Mouse (Mus musculus) heart, postnatal 10 days (tissue): ENCODE measurements around the gene Tnpo3. TPM values are rescaled to one million over a fixed set of nuclear protein-coding genes. Genes with fewer than 3 reads are reported as not detected.
"Not testable (repeated sequence)": the region's sequence is repeated elsewhere in the genome, so short reads cannot be mapped to it uniquely, and the experiment has no call there.

Experiments used
- DNase-seq, 2 experiments: peaks; one replicate each; pipeline ENCODE4 v3.0.0; 2021
- intact Hi-C: fragments of 180-260 bp; cut with DNase I; formaldehyde crosslinking; loops from one replicate; pipeline ENCODE4 v1.15.1; 2025
- total RNA-seq, 2 experiments: library from RNA; stranded (reverse); gene quantifications; 2 replicates each; pipeline ENCODE4 v1.2.3; 2021

Gene Tnpo3
- total RNA-seq, 2 experiments from 2014 or later = 42.5 to 48.5 TPM

- intact Hi-C loops = no loop called here
- DNase-seq = no peak
These were observed 12.6 kb upstream of the Tnpo3 start for GRCm38 (mm10) chr6:29622273-29622672.

DNA sequence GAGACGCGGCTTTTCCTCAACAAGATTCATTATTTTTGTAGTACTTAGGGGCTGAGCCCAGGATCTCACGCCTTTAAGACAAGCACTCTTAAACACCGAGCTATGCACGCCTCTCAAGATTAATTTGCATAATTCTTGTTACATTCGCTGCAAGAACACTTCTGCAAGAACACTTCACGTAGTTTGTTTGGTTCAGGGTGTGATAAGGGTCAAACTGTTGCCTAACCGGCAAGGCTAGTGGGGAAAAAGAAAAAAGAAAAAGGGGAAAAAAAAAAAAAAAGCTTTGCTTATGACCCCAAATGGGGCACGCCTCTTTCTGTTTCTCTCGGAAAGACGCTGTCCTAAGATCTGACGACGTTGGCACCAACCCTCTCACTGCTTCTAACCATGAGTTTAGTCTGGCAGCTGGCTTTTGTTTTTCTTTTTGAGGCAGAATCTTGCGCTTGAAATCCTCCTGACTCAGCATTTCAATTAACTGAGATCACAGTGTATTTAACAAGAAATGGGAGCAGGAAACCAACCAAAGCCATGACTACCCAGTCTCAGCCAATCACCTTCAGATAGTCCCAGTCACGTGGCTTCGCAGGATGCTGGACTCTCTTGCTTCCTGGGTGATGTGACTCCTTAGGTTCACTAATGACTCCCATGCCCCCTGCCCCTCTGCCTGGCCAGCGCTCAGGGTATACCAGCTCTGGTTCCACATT, 11.3 kb upstream of the Tnpo3 start:
- no peak for DNase-seq
- intact Hi-C loops = no loop called here

DNA sequence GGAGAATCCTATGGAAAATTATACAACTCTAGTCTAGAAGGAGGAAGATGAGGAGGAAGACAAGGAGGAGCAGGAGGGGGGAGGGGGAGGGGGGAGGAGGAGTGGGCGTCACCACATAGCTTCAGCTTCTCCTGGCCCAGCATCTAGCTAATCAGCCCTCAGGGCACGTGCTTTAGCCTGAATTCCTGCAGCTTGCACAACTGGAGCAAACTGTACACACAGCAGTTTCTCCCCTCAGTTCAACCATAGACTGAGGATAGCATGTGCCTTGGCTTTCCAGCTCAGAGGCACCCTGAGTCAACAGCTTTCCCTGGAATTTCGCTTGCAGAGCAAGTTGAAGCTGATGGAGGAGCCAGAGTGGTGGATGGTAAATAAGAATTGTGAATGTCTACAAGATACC, 10.5 kb upstream of the Tnpo3 start:
- intact Hi-C loops = no loop called here

DNA sequence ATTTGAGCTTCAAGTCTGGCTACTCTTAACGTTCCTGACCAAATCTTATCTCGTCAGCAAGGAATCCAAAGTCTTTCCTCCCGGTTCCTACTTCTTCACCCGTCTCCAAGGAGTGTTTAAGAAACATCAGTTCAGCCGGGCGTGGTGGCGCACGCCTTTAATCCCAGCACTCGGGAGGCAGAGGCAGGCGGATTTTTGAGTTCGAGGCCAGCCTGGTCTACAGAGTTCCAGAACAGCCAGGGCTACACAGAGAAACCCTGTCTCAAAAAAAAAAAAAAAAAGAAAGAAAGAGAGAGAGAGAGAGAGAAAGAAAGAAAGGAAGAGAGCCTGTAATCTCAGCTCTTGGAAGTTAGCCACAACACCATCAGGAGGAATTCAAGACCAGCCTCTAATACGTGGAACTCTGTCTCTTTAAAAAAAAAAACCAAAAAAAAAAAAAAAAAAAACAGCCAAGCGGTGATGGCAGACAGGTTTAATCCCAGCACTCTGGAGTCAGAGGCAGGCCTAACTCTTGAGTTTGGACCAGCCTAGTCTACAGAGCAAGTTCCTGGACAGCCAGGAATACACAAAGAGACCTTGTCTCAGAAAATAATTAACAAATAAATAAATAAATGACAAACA, 443 bp upstream of the Tnpo3 start:
- intact Hi-C loops, DNase-seq: not testable (repeated sequence)

More for the DNA sequence above, 10.5 kb upstream of the Tnpo3 start:
- no peak for DNase-seq

GRCm38 (mm10) chr6:29600188-29600587, 9.5 kb downstream of the Tnpo3 start:
- DNase-seq = no peak
- intact Hi-C loops = no loop called here

DNA sequence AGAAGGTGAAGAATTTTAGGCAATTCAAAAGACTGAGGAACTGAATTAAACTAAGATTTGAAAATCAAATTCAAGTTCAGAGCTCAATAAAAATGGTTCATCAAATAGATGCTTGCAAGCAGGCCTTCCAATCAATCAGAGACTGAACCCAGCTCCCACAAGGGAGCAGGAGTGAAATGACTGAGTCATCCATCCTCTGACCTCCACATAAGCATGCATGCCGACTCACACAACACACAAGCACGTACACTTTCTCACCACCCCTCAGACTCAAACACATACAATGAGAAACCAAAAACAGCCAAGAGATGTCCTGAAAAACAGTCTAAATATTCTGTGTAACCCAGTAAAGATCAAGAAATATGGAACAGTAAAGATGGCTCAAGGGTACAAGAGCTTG, 14.0 kb downstream of the Tnpo3 start:
- intact Hi-C loops = no loop called here
- DNase-seq = no peak

GRCm38 (mm10) chr6:29581202-29581601, 28.5 kb downstream of the Tnpo3 start:
- DNase-seq = no peak
- intact Hi-C loops = no loop called here

DNA sequence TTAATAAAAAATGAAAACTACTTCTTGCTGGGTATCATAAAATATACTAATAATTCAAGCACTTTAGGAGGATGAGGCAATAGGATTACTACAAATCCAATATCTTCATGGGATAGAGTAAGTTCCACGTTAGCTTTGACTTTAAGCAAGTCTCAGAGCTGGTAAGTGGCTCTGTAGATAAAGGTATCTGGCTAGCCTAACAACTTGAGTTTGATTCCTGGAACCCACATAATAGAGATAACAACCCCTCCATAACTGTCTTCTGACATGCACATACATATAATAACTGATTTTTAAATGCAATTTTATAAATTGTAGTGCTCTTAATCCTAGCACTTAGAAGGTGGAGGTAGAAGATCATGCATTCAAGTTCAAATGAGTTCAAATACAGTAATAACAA, 28.9 kb downstream of the Tnpo3 start:
- no peak for DNase-seq
- intact Hi-C loops = no loop called here

GRCm38 (mm10) chr6:29576388-29576787, 33.3 kb downstream of the Tnpo3 start:
- not testable (repeated sequence) for DNase-seq
- intact Hi-C loops = loop anchor here (5.0 kb wide), 1 partner anchor 76 kb away; no protein-coding TSS in a partner anchor

GRCm38 (mm10) chr6:29557112-29557511, 52.6 kb downstream of the Tnpo3 start:
- intact Hi-C loops = no loop called here
- DNase-seq = no peak

- intact Hi-C loops = no loop called here
These were observed 57.2 kb downstream of the Tnpo3 start for GRCm38 (mm10) chr6:29552526-29552925.

GRCm38 (mm10) chr6:29548086-29548485, 61.6 kb downstream of the Tnpo3 start:
- intact Hi-C loops = no loop called here

More at GRCm38 (mm10) chr6:29552526-29552925, 57.2 kb downstream of the Tnpo3 start:
- DNase-seq = no peak

DNA sequence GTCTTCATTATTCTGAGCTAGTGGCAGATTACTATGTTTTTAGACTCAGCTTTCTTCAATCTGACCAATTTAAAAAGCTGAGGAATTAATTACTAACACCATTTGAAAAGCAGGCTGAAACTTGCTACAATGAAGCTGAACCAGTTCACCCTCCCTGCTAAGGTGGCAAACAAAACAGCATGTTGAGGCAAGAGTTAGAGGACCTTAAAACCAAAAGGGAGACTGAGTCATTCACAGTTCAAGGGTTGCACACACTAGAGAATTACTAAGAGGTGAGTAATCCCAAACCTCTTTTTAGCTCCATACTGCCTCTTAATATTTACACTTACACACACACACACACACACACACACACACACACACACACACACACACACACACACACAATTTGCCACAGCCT, 62.1 kb downstream of the Tnpo3 start:
- DNase-seq = no peak
- intact Hi-C loops = no loop called here

More at GRCm38 (mm10) chr6:29548086-29548485, 61.6 kb downstream of the Tnpo3 start:
- DNase-seq = no peak

DNA sequence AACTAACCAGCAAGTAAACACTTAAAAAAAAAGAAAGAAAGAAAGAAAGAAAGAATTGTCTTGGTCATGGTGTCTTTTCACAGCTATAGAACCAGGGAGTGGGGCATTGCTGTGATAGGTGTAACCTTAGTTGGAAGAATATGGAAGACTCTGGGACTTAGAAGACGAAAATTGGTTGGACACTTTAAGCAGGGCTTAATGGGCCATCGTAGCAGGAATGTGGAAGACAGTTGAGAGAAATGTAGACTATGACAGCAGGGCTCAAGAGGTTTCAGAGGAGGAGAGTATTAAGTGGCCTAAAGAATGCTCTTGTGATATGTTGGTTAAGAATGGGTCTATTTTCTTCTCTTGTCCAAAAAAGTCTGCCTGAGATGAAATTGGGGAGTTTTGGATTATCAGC, 64.1 kb downstream of the Tnpo3 start:
- intact Hi-C loops = no loop called here
- no peak for DNase-seq

DNA sequence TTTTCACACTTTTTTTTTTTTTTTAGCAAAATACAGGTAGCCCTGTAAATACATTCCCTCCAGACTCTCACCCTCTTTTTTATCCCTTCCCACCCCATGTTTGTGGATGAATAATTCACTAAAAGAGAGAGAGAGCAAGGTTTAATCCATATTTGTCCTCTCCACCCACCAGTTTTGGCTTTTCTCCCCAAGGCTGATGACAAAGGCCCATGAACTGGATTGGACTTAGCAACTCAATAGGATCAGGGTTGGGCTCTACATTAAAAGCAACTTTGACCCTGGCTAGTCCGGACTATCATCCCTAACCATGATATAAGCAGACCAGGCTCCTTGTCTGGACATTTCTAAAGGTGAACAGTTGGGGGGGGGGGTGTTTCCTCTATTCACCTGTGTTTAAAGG, 68.7 kb downstream of the Tnpo3 start:
- intact Hi-C loops = no loop called here
- no peak for DNase-seq

- intact Hi-C loops = no loop called here
- no peak for DNase-seq
These were observed 69.5 kb downstream of the Tnpo3 start for GRCm38 (mm10) chr6:29540223-29540622.

DNA sequence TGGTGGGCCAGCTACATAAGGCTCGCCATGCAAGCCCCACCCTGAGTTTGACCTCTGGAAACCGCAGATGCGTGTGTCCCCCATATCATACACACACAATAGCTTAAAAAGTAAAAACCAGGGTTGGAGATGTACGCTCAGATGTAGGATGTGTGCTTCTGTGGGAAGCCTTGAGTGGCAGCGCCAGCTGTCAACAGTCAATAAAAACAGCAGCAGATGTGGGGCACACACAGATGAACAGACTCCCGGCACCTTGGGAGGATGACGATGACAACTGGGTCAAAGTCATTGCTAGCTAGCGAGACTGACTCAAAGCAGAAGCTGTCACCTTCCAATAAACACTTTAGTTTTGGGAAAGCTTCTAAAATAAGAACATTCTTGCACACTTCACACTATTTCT, 70.2 kb downstream of the Tnpo3 start:
- intact Hi-C loops = no loop called here
- no peak for DNase-seq

DNA sequence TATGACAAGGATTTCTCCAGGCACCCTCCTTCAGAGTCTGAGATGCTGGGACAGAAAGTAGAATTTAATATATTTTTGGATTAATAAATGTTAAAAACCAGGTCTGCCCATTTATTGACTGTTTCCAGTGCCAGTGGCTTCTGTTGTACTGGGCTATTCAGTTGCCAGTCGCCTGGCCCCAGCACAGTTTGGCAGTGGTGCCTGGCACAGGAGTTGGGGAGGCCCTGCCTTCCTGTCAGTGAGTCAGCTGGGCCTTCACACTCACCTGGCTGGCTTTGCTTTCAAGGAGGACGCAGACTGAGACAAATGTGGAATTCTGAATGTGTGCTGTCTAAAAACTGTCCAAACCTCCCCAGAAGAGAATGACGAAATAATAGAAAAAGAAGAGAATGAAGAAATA, 72.5 kb downstream of the Tnpo3 start:
- intact Hi-C loops = no loop called here
- no peak for DNase-seq

- intact Hi-C loops = no loop called here
- DNase-seq = peak; percentile 48 to 51
These were observed 73.0 kb downstream of the Tnpo3 start for GRCm38 (mm10) chr6:29536651-29537193.

DNA sequence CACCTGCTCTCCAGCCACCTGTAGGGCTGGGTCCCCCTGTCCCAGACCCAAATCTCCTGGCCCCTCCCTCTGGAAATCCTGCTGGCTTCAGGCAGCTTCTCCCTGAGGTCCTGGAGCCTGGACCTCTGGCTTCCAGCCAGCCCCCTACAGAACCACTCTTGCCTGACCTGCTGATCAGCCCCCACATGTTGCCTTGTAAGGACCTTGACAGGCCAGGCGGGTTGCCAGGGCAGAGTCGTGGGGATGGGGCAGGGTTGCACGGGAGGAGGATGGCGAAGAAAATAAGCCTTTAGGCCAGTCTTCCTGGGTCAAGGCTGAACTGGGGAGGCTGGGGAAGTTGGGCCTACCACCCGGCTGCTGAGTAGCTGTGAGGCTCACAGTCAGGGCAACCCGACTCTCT, 74.4 kb downstream of the Tnpo3 start:
- DNase-seq = peak; percentile 23 to 33
- intact Hi-C loops = no loop called here

- no peak for DNase-seq
- intact Hi-C loops = no loop called here
These were observed 79.6 kb downstream of the Tnpo3 start for GRCm38 (mm10) chr6:29530050-29530449.

DNA sequence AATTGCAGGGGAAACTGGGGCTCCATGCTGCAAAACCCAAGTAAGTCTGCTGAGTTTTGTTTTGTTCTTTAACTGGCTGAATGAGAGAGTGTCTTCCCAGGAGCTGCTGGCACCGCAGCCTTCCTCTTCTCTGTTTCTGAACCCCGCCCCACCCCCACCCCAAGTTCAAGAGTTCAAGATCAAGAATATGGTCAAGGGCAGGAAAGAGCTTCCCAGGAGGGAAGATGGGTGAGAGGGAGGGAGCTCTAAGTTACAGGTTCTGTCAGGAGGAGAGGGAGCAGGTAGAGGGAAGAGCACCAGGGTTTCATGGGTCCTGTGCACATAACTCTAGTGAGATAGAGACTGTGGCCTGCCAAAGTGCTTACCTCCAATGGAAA, 80.3 kb downstream of the Tnpo3 start:
- intact Hi-C loops = no loop called here
- no peak for DNase-seq
